Mouse (Mus musculus) heart, adult 2 months (tissue): ENCODE results near the gene Hoxa4.

Experiments used
- CTCF ChIP-seq: fragments of 200-600 bp; IDR thresholded peaks from 2 replicates; pipeline ENCODE4 v1.8.1; 2022; ENCODE audit warnings: antibody characterized with exemption, mild to moderate bottlenecking, moderate library complexity
- EP300 ChIP-seq: fragments of 200-500 bp; IDR thresholded peaks from 2 replicates; pipeline ENCODE4 v1.6.1; 2011; ENCODE audit warnings: low read depth, low read length, control low read depth; ENCODE audit not compliant: insufficient read depth
- POLR2A ChIP-seq: fragments of 200-500 bp; IDR thresholded peaks from 2 replicates; pipeline ENCODE4 v1.6.1; 2011; ENCODE audit warnings: mild to moderate bottlenecking, low read depth, low read length, control low read depth; ENCODE audit not compliant: insufficient read depth

DNA sequence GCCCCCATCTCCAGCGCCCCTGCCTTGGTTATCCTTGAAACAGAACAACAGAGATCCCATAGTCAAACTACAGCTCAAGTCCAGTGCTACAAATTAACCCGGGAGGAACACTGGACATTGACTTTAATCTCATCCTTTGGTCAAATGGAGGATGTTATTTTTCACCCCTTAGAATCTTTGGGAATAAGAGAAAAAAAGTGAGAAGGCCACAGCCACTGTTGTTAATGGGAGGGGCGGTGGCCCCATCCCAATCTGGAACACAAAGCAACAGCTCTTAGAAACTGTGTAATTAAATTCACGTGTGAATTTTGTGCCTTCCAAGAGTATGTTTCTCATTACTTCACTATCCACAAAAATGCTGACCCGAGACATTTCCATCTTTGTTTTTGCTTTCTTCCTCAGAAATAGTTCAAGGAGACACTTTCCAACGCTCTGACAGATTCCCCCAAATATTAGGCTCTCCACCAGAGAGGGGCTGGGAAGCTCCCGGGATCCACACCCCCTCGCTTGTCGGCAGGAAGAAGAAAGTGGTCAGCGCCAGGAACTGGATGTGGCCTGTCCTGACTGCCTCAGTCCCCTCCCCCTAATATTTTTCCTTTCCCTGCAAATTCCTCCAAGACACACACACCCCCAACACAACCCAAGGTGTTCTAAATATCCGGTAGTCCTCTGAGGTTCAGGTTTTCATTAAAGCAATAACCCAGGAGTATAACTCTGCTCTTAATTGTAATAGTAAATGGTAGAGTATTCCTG lies 36.1 kb upstream of the Hoxa4 start:
- TF ChIP-seq POLR2A (no peak), EP300 (no peak), CTCF (no peak)
